Mouse (Mus musculus) bone marrow, adult 2 months (tissue): ENCODE data around the gene Micu2.

Source experiments
- CTCF ChIP-seq: fragments of 200-500 bp; IDR thresholded peaks from 2 replicates; pipeline ENCODE4 v1.5.1; 2011; ENCODE audit warnings: low read length, control low read depth; ENCODE audit not compliant: control insufficient read depth, insufficient read depth
- POLR2A ChIP-seq: fragments of 200-500 bp; IDR thresholded peaks from 2 replicates; pipeline ENCODE4 v1.6.1; 2011; ENCODE audit warnings: low read depth, mild to moderate bottlenecking, control low read depth, low read length, borderline replicate concordance; ENCODE audit not compliant: control insufficient read depth

- TF ChIP-seq CTCF, result no peak
- TF ChIP-seq POLR2A, result no peak
Observed at GRCm38 (mm10) chr14:57945834-57946233, 53.2 kb downstream of the Micu2 start.
